Mouse (Mus musculus): ENCODE data around the gene Gm10720.
"Not testable (repeated sequence)": the region's sequence is repeated elsewhere in the genome, so short reads cannot be mapped to it uniquely, and the experiment has no call there.

Gm10720 gene

DNA sequence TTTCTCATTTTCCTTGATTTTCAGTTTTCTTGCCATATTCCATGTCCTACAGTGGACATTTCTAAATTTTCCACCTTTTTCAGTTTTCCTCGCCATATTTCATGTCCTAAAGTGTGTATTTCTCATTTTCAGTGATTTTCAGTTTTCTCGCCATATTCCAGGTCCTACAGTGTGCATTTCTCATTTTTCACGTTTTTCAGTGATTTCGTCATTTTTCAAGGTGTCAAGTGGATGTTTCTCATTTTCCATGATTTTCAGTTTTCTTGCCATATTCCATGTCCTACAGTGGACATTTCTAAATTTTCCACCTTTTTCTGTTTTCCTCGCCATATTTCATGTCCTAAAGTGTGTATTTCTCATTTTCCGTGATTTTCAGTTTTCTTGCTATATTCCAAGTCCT is 10.2 kb downstream of the Gm10720 start:
- DNase-seq: peak; percentile 8 to 47

DNA sequence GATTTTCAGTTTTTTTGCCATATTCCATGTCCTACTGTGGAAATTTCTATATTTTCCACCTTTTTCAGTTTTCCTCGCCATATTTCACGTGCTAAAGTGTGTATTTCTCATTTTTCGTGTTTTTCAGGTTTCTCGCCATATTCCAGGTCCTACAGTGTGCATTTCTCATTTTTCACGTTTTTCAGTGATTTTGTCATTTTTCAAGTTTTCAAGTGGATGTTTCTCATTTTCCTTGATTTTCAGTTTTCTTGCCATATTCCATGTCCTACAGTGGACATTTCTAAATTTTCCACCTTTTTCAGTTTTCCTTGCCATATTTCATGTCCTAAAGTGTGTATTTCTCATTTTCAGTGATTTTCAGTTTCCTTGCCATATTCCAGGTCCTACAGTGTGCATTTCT is 10.7 kb downstream of the Gm10720 start:
- DNase-seq: not testable (repeated sequence)

DNA sequence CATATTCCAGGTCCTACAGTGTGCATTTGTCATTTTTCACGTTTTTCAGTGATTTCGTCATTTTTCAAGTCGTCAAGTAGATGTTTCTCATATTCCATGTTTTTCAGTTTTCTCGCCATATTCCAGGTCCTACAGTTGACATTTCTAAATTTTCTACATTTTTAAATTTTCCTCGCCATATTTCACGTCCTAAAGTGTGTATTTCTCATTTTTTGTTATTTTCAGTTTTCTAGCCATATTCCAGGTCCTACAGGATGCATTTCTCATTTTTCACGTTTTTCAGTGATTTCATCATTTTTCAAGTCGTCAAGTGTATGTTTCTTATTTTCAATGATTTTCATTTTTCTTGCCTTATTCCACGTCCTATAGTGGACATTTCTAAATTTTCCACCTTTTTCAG is 11.3 kb downstream of the Gm10720 start:
- not testable (repeated sequence) for DNase-seq

DNA sequence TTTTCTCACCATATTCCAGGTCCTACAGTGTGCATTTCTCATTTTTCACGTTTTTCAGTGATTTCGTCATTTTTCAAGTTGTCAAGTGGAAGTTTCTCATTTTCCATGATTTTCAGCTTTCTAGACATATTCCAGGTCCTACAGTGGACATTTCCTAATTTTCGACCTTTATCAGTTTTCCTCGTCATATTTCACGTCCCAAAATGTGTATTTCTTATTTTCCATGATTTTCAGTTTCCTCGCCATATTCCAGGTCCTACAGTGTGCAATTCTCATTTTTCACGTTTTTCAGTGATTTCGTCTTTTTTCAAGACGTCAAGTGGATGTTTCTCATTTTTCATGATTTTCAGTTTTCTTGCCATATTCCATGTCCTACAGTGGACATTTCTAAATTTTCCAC is 11.7 kb downstream of the Gm10720 start:
- not testable (repeated sequence) for DNase-seq

DNA sequence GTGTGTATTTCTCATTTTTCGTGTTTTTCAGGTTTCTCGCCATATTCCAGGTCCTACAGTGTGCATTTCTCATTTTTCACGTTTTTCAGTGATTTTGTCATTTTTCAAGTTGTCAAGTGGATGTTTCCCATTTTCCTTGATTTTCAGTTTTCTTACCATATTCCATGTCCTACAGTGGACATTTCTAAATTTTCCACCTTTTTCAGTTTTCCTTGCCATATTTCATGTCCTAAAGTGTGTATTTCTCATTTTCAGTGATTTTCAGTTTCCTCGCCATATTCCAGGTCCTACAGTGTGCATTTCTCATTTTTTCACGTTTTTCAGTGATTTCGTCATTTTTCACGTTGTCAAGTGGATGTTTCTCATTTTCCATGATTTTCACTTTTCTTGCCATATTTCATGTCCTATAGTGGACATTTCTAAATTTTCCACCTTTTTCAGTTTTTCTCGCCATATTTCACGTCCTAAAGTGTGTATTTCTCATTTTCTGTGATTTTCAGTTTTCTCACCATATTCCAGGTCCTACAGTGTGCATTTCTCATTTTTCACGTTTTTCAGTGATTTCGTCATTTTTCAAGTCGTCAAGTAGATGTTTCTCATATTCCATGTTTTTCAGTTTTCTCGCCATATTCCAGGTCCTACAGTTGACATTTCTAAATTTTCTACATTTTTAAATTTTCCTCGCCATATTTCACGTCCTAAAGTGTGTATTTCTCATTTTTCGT is 14.0 kb downstream of the Gm10720 start:
- DNase-seq: not testable (repeated sequence)

DNA sequence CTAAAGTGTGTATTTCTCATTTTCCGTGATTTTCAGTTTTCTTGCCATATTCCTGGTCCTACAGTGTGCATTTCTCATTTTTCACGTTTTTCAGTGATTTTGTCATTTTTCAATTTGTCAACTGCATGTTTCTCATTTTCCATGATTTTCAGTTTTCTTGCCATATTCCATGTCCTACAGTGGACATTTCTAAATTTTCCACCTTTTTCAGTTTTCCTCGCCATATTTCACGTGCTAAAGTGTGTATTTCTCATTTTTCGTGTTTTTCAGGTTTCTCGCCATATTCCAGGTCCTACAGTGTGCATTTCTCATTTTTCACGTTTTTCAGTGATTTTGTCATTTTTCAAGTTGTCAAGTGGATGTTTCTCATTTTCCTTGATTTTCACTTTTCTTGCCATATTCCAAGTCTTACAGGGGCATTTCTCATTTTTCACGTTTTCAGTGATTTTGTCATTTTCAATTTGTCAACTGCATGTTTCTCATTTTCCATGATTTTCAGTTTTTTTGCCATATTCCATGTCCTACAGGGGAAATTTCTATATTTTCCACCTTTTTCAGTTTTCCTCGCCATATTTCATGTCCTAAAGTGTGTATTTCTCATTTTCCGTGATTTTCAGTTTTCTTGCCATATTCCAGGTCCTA is 15.3 kb downstream of the Gm10720 start:
- not testable (repeated sequence) for DNase-seq

DNA sequence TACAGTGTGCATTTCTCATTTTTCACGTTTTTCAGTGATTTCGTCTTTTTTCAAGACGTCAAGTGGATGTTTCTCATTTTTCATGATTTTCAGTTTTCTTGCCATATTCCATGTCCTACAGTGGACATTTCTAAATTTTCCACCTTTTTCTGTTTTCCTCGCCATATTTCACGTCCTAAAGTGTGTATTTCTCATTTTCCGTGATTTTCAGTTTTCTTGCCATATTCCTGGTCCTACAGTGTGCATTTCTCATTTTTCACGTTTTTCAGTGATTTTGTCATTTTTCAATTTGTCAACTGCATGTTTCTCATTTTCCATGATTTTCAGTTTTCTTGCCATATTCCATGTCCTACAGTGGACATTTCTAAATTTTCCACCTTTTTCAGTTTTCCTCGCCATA is 18.8 kb downstream of the Gm10720 start, which contains the start of gene Gm17535:
Gene Gm17535, plus strand, starts transcription at position 301 of the 400 bp plus-strand sequence.
- not testable (repeated sequence) for DNase-seq

DNA sequence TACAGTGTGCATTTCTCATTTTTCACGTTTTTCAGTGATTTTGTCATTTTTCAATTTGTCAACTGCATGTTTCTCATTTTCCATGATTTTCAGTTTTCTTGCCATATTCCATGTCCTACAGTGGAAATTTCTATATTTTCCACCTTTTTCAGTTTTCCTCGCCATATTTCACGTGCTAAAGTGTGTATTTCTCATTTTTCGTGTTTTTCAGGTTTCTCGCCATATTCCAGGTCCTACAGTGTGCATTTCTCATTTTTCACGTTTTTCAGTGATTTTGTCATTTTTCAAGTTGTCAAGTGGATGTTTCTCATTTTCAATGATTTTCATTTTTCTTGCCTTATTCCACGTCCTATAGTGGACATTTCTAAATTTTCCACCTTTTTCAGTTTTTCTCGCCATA is 21.1 kb downstream of the Gm10720 start, which contains the start of gene Gm10715:
Gene Gm10715, plus strand, starts transcription at position 301 of the 400 bp plus-strand sequence.
- not testable (repeated sequence) for DNase-seq

DNA sequence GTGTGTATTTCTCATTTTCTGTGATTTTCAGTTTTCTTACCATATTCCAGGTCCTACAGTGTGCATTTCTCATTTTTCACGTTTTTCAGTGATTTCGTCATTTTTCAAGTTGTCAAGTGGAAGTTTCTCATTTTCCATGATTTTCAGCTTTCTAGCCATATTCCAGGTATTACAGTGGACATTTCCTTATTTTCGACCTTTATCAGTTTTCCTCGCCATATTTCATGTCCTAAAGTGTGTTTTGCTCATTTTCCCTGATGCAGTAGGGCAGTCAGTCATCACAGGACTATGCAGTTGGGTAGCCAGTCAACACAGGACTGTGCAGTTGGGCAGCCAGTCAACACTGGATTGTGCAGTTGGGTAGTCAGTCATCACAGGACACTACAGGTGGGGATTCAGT is 22.7 kb downstream of the Gm10720 start:
- not testable (repeated sequence) for DNase-seq
